Mouse (Mus musculus) stomach, postnatal 0 days (tissue): ENCODE measurements at regions not wholly inside any gene's neighbourhood (a gene's known extent, or its start where the extent isn't known, plus 50 kb on each side); places are given as distances from the start of the nearest gene placed in this dataset.

ENCODE experiments used
- CTCF ChIP-seq: IDR thresholded peaks from 2 replicates; pipeline ENCODE4 v1.5.1; 2016; ENCODE audit warnings: antibody characterized with exemption, low read depth, mild to moderate bottlenecking, moderate library complexity
- EP300 ChIP-seq: optimal IDR thresholded peaks from 2 replicates; pipeline ENCODE3; 2016; ENCODE audit warnings: antibody characterized with exemption

DNA sequence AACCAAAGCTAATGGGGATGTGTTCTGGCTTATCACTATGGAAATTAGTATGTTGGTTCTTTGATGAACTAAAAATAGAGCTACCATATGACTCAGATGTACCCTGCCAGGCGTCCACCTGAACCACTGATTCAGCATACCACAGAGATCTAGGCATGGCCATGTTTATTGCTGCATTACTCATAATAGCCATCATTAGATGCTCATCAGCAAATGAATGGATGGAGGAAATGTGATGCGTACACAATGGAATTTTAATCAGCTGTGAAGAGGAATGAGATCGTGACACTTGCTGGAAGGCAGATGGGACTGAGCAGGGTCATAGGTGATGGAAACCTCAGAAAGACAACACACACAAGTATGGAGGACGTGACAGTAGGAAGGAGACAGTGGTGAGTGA, 78.7 kb upstream of the Magi3 start:
- no peak for TF ChIP-seq CTCF
- TF ChIP-seq EP300: no peak
